Mouse (Mus musculus) olfactory bulb, adult 2 months (tissue): ENCODE measurements around the gene Cxadr.

Source experiments
- CTCF ChIP-seq: fragments of 200-500 bp; IDR thresholded peaks from 2 replicates; pipeline ENCODE4 v1.5.1; 2012; ENCODE audit warnings: low read depth, mild to moderate bottlenecking, low read length, moderate library complexity; ENCODE audit not compliant: insufficient read depth
- POLR2A ChIP-seq: fragments of 200-500 bp; IDR thresholded peaks from 2 replicates; pipeline ENCODE4 v1.6.1; 2012; ENCODE audit warnings: mild to moderate bottlenecking, low read depth, low read length, moderate library complexity; ENCODE audit not compliant: insufficient read depth

GRCm38 (mm10) chr16:78294606-78295275, 6.5 kb upstream of the Cxadr start:
- TF ChIP-seq POLR2A (no peak), CTCF (no peak)
